Mouse (Mus musculus): ENCODE data around the gene Nudt14. TPM values are rescaled to one million over a fixed set of nuclear protein-coding genes. Genes with fewer than 3 reads are reported as not detected.

Nudt14 gene
- polyA plus RNA-seq, 1 experiment from 2014 or later: 88.5 TPM

DNA sequence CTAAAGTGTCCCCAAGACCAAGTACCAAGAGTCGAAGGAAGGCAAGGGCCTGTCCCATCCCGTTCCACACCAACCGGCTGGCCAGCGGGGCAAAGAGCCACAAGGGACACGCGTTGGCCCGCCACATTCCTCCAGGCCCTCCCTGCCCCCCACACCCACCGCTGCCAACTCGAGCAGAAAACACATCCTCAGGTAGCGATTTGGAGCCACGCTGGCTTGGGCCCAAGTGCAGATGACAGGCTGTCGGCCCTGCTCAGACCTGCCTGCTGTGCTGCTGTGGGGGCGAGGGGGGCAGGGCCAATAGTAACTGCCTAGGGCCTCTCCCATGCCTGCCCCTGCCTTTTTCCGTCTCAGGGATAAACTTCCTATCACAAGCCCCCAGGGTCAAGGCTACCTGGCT lies 14.7 kb downstream of the Nudt14 start:
- Histone ChIP-seq H3K4me3 (replicated peaks) (no peak overlapping the region), H3K4me1 (peaks cover 39% of the 10 kb centered on the region), H3K4me2 (0 out of 2 replicates have a peak overlapping the region, but pooled peaks have one; percentile 4), H3K9me3 (replicated peaks) (no peaks in the 10 kb centered on the region), H3K27me3 (peaks cover 78% of the 10 kb centered on the region), H3K9ac (no peak overlapping the region), H3K36me3 (no peaks in the 10 kb centered on the region), H3K27ac (no peak overlapping the region)
- no peak for ATAC-seq (replicated peaks; ENCODE audit: low FRiP score)
- WGBS: 54% methylated on average over 14 of the region's 14 CpGs

DNA sequence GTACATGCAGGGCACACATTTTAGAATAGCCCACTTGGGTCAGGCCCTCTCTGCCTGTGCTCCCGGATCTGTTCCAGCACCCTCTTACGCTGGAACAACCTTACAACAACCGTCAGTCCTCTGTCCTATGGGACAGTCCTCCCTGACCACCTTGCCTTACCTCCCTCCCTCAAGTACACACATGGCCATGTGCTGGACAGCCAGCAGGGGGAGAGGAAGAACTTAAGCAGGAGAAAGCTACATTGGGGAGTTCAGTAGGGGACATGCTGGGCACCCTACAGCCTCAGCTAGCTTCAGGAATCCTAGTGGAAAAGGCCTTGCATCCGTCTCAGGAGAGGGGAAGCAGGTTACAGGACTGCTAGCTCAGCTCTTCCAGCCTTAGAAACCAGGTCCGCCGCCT lies 16.0 kb downstream of the Nudt14 start:
- Histone ChIP-seq H3K4me2 (no peak overlapping the region), H3K4me3 (replicated peaks) (no peak overlapping the region), H3K27me3 (peaks cover 70% of the 10 kb centered on the region), H3K36me3 (no peaks in the 10 kb centered on the region), H3K9me3 (replicated peaks) (no peaks in the 10 kb centered on the region), H3K27ac (no peak overlapping the region), H3K9ac (no peak overlapping the region), H3K4me1 (peaks cover 38% of the 10 kb centered on the region)
- ATAC-seq (replicated peaks; ENCODE audit: low FRiP score): no peak
- 87% methylated on average over 6 of the region's 6 CpGs for WGBS

DNA sequence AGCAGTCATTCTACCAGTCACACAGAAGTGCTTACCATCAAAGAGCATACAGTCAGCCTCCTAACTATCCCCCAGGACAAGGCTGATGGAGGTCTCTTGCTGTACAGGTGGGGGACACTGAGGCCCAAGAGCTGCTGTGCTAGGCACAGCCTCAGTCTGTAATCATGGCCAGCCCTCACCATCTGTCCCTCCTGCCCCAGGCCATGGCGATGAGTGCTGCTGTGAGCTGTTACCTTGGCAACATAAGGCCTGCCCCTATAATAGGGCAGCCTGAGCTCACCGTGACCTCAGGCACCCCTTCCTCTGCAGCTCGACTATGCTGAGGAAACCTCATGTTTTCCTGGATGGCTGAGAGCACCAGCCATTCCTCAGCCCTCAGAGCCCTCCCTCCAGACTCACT lies 19.4 kb downstream of the Nudt14 start:
- WGBS: 20% methylated on average over 3 of the region's 3 CpGs
- ATAC-seq (replicated peaks; ENCODE audit: low FRiP score): no peak
- Histone ChIP-seq H3K4me1 (peaks cover 19% of the 10 kb centered on the region; the same call in 1 of the 2 replicates), H3K4me2 (no peak overlapping the region), H3K36me3 (no peaks in the 10 kb centered on the region), H3K4me3 (replicated peaks) (no peak overlapping the region), H3K27me3 (peaks cover 39% of the 10 kb centered on the region), H3K9ac (no peak overlapping the region), H3K9me3 (replicated peaks) (no peaks in the 10 kb centered on the region), H3K27ac (no peak overlapping the region)

DNA sequence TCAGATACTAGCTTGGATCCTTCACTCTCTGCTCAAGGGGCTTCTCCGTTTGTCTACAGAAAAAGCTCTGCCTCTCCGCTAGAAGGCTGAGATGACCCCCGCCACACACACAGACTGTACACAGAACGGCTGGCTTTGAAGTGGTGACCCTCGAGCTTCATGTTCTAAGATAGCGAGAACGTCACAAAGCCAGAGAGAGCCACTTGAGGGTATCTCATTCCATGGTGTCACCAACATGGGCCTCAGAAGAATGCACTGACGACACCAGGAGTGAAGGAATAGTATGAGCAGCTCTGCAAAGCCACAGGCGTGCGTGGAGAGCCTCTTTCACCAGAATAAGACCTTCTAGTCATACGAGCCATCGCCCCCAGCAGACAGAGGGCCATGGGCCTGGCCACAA lies 20.4 kb downstream of the Nudt14 start:
- 83% methylated on average over 12 of the region's 12 CpGs for WGBS
- no peak for ATAC-seq (replicated peaks; ENCODE audit: low FRiP score)

DNA sequence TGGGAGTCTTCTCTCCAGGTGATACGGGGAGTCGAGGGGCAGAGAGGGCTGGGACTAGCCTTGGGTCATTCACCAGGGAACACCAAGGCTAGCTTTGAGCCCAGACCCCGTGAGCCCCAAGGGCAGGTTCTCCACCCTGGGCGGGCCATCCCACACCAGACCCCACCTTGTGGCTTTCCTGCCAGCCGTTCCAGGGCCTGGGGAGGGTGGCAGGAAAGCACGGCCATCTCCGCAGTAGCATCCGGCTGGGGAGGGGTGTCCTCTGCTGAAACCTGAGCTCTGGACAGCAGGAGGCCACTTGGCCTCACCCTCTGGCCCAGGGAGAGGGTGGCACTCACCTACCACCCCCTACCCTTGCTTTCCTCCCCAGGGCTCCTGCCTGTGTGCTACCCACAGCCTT lies 24.0 kb downstream of the Nudt14 start:
- no peaks in the 10 kb centered on the region for H3K9me3 ChIP-seq (replicated peaks)
- H3K4me1 ChIP-seq: peaks cover 23% of the 10 kb centered on the region

More for the DNA sequence above, 20.4 kb downstream of the Nudt14 start:
- no peak overlapping the region for H3K27ac ChIP-seq
- peaks cover 32% of the 10 kb centered on the region for H3K27me3 ChIP-seq
- no peaks in the 10 kb centered on the region for H3K36me3 ChIP-seq
- no peaks in the 10 kb centered on the region for H3K9me3 ChIP-seq (replicated peaks)
- H3K4me2 ChIP-seq: no peak overlapping the region
- peaks cover 13% of the 10 kb centered on the region; the same call in 1 of the 2 replicates for H3K4me1 ChIP-seq
- H3K9ac ChIP-seq: no peak overlapping the region
- no peak overlapping the region for H3K4me3 ChIP-seq (replicated peaks)

DNA sequence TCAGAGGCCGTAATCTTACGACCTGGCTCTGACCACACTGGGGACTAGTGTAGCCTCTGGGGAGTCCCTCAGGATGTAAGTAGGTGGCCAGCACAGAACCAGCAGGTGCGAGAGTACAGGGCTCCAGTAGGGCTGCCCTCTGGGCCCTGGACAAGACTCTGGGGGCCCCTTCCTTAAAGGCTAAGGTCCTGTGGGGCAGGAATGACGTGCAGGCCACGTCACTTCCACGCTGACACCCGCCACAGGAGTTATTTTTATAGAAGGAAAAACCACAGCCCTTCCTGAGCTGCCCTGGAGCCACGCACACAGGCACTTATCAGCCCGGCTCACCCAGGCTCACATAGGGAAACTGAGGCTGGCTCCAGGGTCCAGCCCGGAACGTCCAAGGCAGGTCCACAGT lies 24.4 kb downstream of the Nudt14 start:
- ATAC-seq (replicated peaks; ENCODE audit: low FRiP score): no peak
- Histone ChIP-seq H3K36me3 (no peaks in the 10 kb centered on the region), H3K9me3 (replicated peaks) (no peaks in the 10 kb centered on the region), H3K4me3 (replicated peaks) (no peak overlapping the region), H3K4me2 (no peak overlapping the region), H3K9ac (no peak overlapping the region), H3K4me1 (peaks cover 23% of the 10 kb centered on the region), H3K27ac (no peak overlapping the region), H3K27me3 (peaks cover 7% of the 10 kb centered on the region)
- WGBS: 72% methylated on average over 11 of the region's 11 CpGs

More for the DNA sequence above, 24.0 kb downstream of the Nudt14 start:
- WGBS: 33% methylated on average over 8 of the region's 8 CpGs
- Histone ChIP-seq H3K27ac (no peak overlapping the region), H3K27me3 (peaks cover 10% of the 10 kb centered on the region), H3K36me3 (no peaks in the 10 kb centered on the region), H3K4me3 (replicated peaks) (no peak overlapping the region), H3K4me2 (no peak overlapping the region), H3K9ac (no peak overlapping the region)
- ATAC-seq (replicated peaks; ENCODE audit: low FRiP score): no peak

DNA sequence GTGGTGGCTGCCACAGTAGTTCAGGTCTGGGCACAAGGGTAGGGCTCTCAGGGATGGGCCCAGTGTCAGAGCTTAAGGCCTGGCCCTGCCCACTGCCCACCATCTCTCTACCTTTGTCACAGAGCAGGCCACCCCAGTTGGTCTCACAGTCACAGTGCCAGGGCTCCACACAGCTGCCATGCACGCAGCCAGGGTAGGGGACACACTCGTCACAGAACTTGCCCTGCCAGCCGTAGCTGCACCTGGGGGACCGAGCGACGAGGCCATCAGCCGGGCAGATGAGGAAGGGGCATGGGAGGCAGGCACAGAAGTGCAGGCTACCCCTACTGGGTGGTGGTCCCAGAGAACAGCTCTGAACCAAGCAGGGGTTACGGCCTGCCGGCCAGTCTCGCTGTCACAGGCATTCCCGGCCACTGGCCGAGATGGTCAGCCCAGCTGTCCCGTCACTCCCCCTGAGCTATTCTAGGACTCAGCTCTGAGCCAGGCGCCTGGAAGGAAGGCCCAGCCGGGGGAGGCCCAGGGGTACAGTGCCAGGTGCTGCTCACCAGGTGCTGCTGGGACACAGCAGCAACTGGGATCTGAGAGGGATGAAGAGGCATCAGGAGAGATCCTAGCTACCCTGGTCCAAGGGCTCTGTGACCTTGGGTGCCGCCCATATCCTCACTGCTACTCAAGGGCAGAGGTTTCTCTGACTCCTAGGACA lies 25.1 kb downstream of the Nudt14 start:
- Histone ChIP-seq H3K4me3 (replicated peaks) (no peak overlapping the region), H3K9me3 (replicated peaks) (no peaks in the 10 kb centered on the region), H3K9ac (no peak overlapping the region), H3K4me1 (peaks cover 23% of the 10 kb centered on the region), H3K27ac (no peak overlapping the region), H3K4me2 (no peak overlapping the region), H3K36me3 (no peaks in the 10 kb centered on the region), H3K27me3 (peaks cover 7% of the 10 kb centered on the region)
- whole genome bisulfite sequencing: 71% methylated on average over 16 of the region's 16 CpGs
- ATAC-seq (replicated peaks; ENCODE audit: low FRiP score): no peak

DNA sequence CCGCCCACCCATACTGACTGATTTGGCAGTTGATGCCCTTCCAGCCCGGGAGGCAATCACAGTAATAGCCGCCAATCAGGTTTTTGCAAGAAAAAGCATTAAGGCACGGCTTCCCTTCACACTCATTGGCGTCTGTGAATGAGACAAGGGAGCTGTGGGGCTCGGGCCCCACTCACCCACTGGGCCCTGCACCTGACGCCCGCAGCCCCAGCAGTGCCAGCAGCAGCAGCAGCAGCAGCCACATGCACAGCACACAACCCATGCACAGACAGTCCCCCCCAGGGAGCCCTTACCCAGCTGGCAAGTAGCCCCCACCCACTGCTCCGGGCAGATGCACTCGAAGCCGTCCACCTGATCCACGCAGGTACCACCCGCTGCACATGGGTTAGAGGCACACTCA lies 26.3 kb downstream of the Nudt14 start:
- Histone ChIP-seq H3K4me2 (no peak overlapping the region), H3K27ac (no peak overlapping the region), H3K27me3 (peaks cover 7% of the 10 kb centered on the region), H3K4me3 (replicated peaks) (no peak overlapping the region), H3K9ac (no peak overlapping the region), H3K36me3 (0 out of 2 replicates have a peak, but pooled peaks cover 3% of the 10 kb centered on the region), H3K9me3 (replicated peaks) (no peaks in the 10 kb centered on the region), H3K4me1 (peaks cover 23% of the 10 kb centered on the region)
- 72% methylated on average over 13 of the region's 13 CpGs for WGBS
- no peak for ATAC-seq (replicated peaks; ENCODE audit: low FRiP score)

DNA sequence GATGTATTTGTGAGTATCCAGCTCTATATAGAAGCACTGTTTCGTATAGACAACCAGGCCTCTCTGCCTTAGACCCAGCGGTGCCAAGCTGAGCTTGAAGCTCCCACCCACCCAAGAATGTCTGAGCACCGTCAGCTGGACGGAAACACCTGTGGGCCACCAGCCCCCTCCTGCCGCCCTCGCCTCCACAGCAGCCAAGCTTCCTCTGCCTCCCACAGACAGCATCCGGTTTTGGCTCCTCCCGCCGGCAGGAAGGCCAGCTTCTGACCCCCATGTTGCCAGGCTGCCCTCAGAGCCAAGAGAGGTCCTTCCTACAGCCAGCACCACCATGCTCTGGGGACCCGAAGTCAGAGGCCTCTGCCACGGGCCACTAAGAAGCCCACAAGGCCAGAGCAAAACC lies 27.4 kb downstream of the Nudt14 start:
- Histone ChIP-seq H3K27me3 (peaks cover 7% of the 10 kb centered on the region), H3K4me2 (no peak overlapping the region), H3K27ac (0 out of 2 replicates have a peak overlapping the region, but pooled peaks have one; percentile 37), H3K4me3 (replicated peaks) (no peak overlapping the region), H3K36me3 (0 out of 2 replicates have a peak, but pooled peaks cover 3% of the 10 kb centered on the region), H3K9ac (no peak overlapping the region), H3K4me1 (peaks cover 23% of the 10 kb centered on the region), H3K9me3 (replicated peaks) (no peaks in the 10 kb centered on the region)
- no peak for ATAC-seq (replicated peaks; ENCODE audit: low FRiP score)
- 51% methylated on average over 11 of the region's 11 CpGs for WGBS

DNA sequence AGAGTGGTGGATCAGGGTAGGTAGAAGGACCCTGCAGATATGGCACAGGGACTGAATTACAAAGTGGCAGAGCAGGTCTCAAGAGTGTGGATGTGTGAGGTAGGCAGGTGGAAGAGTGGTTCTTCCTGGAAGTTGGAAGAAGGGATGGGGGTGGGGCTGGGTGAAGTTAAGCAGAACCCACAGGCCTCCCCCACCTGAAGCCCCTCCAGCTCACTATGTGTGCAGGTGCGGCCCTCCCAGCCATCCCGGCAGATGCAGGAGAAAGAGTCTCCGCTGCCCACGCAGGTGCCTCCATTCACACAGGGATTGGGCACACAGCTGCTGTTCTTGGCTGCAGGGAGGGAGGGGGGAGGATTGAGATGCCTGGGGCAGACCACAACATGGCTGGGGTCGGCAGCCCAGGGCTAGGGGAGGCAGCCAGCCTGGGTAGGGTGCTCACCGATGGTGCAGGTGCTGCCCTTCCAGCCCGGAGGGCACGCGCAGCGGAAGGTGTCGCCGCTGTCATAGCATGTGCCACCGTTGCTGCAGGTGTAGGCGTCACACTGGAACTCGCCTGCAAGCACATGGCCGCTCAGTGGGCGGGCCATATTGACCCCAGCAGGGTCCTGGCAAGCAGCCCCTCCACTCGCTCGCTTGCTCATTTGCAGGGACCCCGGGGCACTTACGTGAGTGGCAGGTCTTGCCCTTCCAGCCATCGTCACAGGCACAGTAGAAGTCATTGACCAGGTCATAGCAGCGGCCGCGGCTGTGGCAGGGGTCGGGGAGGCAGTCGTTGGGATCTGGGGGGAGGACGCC lies 28.8 kb downstream of the Nudt14 start:
- no peak overlapping the region for H3K4me2 ChIP-seq
- H3K9ac ChIP-seq: no peak overlapping the region
- 88% methylated on average over 28 of the region's 28 CpGs for WGBS
- H3K4me3 ChIP-seq (replicated peaks): no peak overlapping the region
- ATAC-seq (replicated peaks; ENCODE audit: low FRiP score): no peak
- 0 out of 2 replicates have a peak, but pooled peaks cover 12% of the 10 kb centered on the region for H3K36me3 ChIP-seq
- H3K27ac ChIP-seq: no peak overlapping the region
- peaks cover 4% of the 10 kb centered on the region; the same call in 1 of the 2 replicates for H3K27me3 ChIP-seq
- no peaks in the 10 kb centered on the region for H3K9me3 ChIP-seq (replicated peaks)
- peaks cover 23% of the 10 kb centered on the region for H3K4me1 ChIP-seq

DNA sequence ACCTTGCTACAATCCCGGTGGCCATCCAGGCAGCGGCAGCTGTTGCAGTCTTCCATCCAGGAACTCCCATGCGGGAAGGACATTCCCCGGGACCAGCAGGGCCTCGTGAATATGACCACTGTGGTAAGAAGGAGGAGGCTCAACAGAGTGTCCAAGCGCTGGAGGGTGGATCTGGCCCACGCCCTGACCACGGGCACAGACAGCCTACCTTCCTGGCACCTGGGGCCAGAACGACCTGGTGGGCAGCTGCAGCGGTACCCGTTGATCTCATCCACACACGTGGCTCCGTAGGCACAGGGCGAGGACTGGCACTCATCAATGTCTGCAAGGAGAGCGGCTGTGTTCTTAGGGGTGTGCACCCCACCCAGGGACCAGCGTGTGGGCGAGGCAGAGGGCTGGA lies 30.2 kb downstream of the Nudt14 start:
- Histone ChIP-seq H3K27me3 (no peaks in the 10 kb centered on the region), H3K4me1 (peaks cover 14% of the 10 kb centered on the region), H3K4me3 (replicated peaks) (no peak overlapping the region), H3K4me2 (no peak overlapping the region), H3K9me3 (replicated peaks) (no peaks in the 10 kb centered on the region), H3K36me3 (0 out of 2 replicates have a peak, but pooled peaks cover 12% of the 10 kb centered on the region), H3K27ac (no peak overlapping the region), H3K9ac (no peak overlapping the region)
- 90% methylated on average over 17 of the region's 17 CpGs for WGBS
- ATAC-seq (replicated peaks; ENCODE audit: low FRiP score): no peak

DNA sequence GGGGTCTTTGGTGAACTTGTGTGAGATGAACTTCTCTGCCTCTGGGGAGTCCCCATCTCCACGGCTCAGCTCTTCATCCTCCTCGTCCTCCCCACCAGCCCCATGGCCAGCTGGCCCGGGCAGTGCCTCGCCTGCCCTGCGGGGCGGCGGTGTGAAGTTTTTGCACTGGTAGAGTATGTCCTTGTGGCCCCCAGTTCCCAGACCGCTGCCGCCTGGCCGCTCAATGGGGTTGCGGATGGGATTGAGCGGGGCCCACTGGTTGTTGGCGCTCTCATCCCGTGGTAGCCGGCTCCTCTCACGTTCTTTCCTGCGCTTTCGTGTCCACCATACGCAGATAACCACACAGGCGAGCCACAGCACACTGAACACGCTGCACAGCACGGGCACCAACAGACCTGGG lies 32.9 kb downstream of the Nudt14 start:
- no peak overlapping the region for H3K27ac ChIP-seq
- H3K4me3 ChIP-seq (replicated peaks): no peak overlapping the region
- no peak overlapping the region for H3K9ac ChIP-seq
- no peak for ATAC-seq (replicated peaks; ENCODE audit: low FRiP score)
- H3K4me1 ChIP-seq: no peaks in the 10 kb centered on the region
- H3K27me3 ChIP-seq: peaks cover 3% of the 10 kb centered on the region; the same call in 1 of the 2 replicates
- WGBS: 96% methylated on average over 22 of the region's 22 CpGs
- H3K9me3 ChIP-seq (replicated peaks): no peaks in the 10 kb centered on the region
- no peak overlapping the region for H3K4me2 ChIP-seq
- 0 out of 2 replicates have a peak, but pooled peaks cover 12% of the 10 kb centered on the region for H3K36me3 ChIP-seq
